Mouse (Mus musculus) midbrain, postnatal 0 days (tissue): ENCODE results near the gene Tcl1b2. TPM values are rescaled to one million over a fixed set of nuclear protein-coding genes. Genes with fewer than 3 reads are reported as not detected.
"Not testable (repeated sequence)": the region's sequence is repeated elsewhere in the genome, so short reads cannot be mapped to it uniquely, and the experiment has no call there.

Experiments
- ATAC-seq: fragments of 200-750 bp; cut with Nextera tagmentation; 2 replicates; pipeline ENCODE4 v1.8.0; 2017; ENCODE audit warnings: moderate number of reproducible peaks, mild to moderate bottlenecking, moderate TSS enrichment, moderate library complexity; ENCODE audit not compliant: low FRiP score
- DNase-seq: peaks from one replicate; pipeline ENCODE4 v3.0.0-alpha.2; 2015; ENCODE audit warnings: low spot score
- H3K27ac ChIP-seq: fragments of 300-500 bp; sonication (generic); 2 replicates; pipeline ENCODE4 v1.5.1; 2014; ENCODE audit warnings: low read depth, mild to moderate bottlenecking, low read length, mixed read lengths
- H3K27me3 ChIP-seq: fragments of 300-500 bp; sonication (generic); 2 replicates; pipeline ENCODE4 v1.6.1; 2014; ENCODE audit warnings: low read length, control low read depth, mixed read lengths; ENCODE audit not compliant: insufficient read depth
- H3K36me3 ChIP-seq: fragments of 300-500 bp; sonication (generic); 2 replicates; pipeline ENCODE4 v1.6.1; 2014; ENCODE audit warnings: low read length, control low read depth, mixed read lengths; ENCODE audit not compliant: insufficient read depth
- H3K4me1 ChIP-seq: fragments of 300-500 bp; sonication (generic); 2 replicates; pipeline ENCODE4 v1.6.1; 2014; ENCODE audit warnings: mild to moderate bottlenecking, control low read depth, antibody characterized with exemption, low read length, mixed read lengths; ENCODE audit not compliant: insufficient read depth
- H3K4me2 ChIP-seq: fragments of 300-500 bp; sonication (generic); 2 replicates; pipeline ENCODE4 v1.6.1; 2014; ENCODE audit warnings: low read depth, mild to moderate bottlenecking, low read length, mixed read lengths; ENCODE audit not compliant: poor library complexity, severe bottlenecking
- H3K4me3 ChIP-seq: fragments of 300-500 bp; sonication (generic); 2 replicates; pipeline ENCODE4 v1.5.1; 2014; ENCODE audit warnings: low read depth, mild to moderate bottlenecking, low read length, moderate library complexity
- H3K9ac ChIP-seq: fragments of 300-500 bp; sonication (generic); replicated peaks from 2 replicates; pipeline ENCODE4 v1.6.1; 2014; ENCODE audit warnings: mild to moderate bottlenecking, low read length, moderate library complexity, mixed read lengths; ENCODE audit not compliant: poor library complexity, severe bottlenecking
- H3K9me3 ChIP-seq: fragments of 300-500 bp; sonication (generic); 2 replicates; pipeline ENCODE4 v1.6.1; 2016; ENCODE audit warnings: low read length, control low read depth
- CTCF ChIP-seq: IDR thresholded peaks from 2 replicates; pipeline ENCODE4 v1.5.1; 2016; ENCODE audit warnings: antibody characterized with exemption, mild to moderate bottlenecking
- WGBS: fragments of 180-500 bp; shearing (Covaris S2); extraction: QIAGEN DNeasy Blood & Tissue Kit; methylation state at CpG from one replicate; pipeline ENCODE4 v1.1.7; 2014; 5-methylcytosine and 5-hydroxymethylcytosine counted together
- polyA plus RNA-seq: library from polyadenylated mRNA; unstranded; fragments of >200 nt; fragmentation: Nextera tagmentation; extraction: Ambion mirVana; gene quantifications from 2 replicates; pipeline ENCODE4 v1.2.1, GENCODE M21; 2015
- total RNA-seq: library from RNA; depleted of rRNA; stranded (reverse); fragments of >200 nt; gene quantifications from 2 replicates; pipeline ENCODE4 v1.2.3, GENCODE M21; 2014

Tcl1b2 gene
- total and polyA plus RNA-seq, 2 experiments from 2014 or later, result not detected

DNA sequence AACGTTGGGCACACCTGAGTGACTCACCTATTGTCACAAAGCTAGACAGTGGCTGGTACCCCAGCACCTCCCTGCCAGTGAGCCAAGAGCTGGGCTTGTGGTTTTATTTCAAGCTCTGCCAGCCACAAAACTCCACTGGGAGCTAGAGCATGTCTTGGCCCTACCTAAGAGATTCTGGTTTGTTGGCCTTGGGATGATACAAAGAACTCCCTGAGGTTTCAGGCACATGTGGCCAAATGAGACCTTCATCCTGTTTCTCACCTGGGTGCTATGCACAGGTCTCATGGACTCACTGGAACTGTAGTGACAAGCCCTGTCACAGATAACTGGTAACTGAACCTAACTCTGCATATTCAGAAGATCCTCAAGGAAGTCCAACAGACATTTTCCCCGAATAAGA is 18.2 kb upstream of the Tcl1b2 start:
- no peaks in the 10 kb centered on the region for H3K9me3 ChIP-seq
- DNase-seq (no peak), ATAC-seq (no peak)
- no peak overlapping the region for H3K9ac ChIP-seq
- no peaks in the 10 kb centered on the region for H3K27me3 ChIP-seq
- no peak overlapping the region for H3K4me2 ChIP-seq
- H3K36me3 ChIP-seq, result no peaks in the 10 kb centered on the region
- no peak overlapping the region for H3K27ac ChIP-seq
- no peaks in the 10 kb centered on the region for H3K4me1 ChIP-seq
- no peak for TF ChIP-seq CTCF
- no peak overlapping the region for H3K4me3 ChIP-seq
- WGBS, result 91% methylated on average over 2 of the region's 2 CpGs

DNA sequence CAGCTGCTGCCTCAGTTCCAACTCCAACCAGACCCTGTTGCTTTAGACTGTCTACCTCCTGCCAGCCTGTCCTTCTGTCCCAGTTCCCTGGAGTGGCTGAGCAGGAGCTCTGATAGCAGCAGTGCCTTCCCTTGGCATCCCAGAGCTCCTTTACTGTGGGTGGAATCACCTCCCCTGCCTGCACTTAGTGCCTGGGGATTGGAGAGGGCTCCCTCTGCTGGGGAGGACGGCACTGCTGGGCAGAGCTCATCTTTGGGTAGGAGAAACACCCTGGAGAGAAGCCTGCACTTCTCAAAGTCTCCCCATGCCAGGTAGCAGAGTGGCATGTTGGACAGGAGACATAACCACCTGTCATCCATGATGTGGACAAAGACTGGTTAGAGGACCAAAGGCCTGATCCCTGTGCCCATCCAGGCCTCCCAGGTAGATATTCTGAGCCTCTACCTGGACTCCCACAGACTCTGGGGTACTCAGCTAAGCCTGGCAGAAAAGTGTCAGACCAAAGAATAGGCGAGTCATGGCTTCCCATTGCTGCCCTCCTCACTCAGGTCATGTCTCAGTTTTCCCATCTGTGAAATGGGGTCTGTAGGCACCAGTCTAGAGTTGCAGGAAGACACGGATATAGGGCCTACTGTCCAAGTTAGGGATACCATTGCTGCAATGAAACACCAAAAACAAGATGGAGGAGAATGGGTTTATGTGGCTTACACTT is 16.2 kb upstream of the Tcl1b2 start:
- ATAC-seq, DNase-seq, H3K27ac ChIP-seq, H3K27me3 ChIP-seq, H3K4me3 ChIP-seq, H3K9me3 ChIP-seq, H3K36me3 ChIP-seq, H3K4me1 ChIP-seq, H3K9ac ChIP-seq, H3K4me2 ChIP-seq: not testable (repeated sequence)
- 59% methylated on average over 3 of the region's 3 CpGs for WGBS

DNA sequence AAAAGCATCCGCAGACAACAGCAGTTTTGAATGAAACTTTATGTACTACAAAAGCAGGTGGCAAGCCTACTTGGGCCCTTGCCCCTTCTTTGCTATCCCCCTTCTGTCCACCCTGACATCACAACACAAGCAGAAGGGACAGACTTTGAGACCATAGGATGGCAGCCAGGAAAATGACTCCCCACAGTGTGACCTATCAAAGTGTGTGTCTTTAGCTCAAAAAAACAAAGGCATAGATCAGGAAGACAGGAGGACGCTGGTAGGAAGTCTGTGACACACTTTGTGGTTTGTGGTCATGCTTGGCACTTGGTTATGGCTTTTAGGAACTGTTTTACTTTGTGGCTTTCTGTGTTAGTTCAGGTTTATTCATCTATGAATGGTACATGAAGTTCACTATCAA is 11.6 kb upstream of the Tcl1b2 start:
- not testable (repeated sequence) for ATAC-seq, H3K36me3 ChIP-seq, H3K27me3 ChIP-seq, H3K27ac ChIP-seq, H3K9ac ChIP-seq, DNase-seq, H3K9me3 ChIP-seq, H3K4me2 ChIP-seq, H3K4me1 ChIP-seq, H3K4me3 ChIP-seq
- 67% methylated on average over 2 of the region's 2 CpGs for WGBS

- not testable (repeated sequence) for DNase-seq, H3K4me3 ChIP-seq, H3K36me3 ChIP-seq, H3K9ac ChIP-seq, H3K4me2 ChIP-seq, ATAC-seq, H3K27ac ChIP-seq, H3K4me1 ChIP-seq, H3K9me3 ChIP-seq, H3K27me3 ChIP-seq
- 83% methylated on average over 4 of the region's 4 CpGs for WGBS
These were observed 11.0 kb upstream of the Tcl1b2 start for GRCm38 (mm10) chr12:105134826-105135225.

DNA sequence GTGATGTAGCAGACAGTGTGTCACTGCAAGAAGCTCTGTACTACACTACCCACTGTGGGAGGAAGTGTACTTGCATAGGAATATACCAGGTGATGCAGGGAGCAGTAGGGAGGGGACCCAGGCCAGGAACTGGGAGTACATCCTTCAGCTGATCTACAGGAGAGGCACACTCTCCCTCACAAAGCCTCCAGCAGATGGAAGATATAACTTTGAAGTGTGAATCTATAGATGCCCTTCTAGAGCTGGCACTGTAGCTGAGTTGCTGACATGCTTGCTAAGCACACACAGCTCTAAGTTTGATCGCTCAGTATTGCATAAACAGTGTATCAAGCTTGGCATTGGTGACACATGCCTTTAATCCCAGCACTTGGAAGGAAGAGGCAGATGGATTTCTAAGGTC is 8.1 kb upstream of the Tcl1b2 start:
- ATAC-seq, H3K4me2 ChIP-seq, H3K4me1 ChIP-seq, H3K4me3 ChIP-seq, H3K9ac ChIP-seq, H3K36me3 ChIP-seq, H3K27me3 ChIP-seq, DNase-seq, H3K9me3 ChIP-seq, H3K27ac ChIP-seq: not testable (repeated sequence)
- WGBS, result 75% methylated on average over 1 of the region's 1 CpGs

DNA sequence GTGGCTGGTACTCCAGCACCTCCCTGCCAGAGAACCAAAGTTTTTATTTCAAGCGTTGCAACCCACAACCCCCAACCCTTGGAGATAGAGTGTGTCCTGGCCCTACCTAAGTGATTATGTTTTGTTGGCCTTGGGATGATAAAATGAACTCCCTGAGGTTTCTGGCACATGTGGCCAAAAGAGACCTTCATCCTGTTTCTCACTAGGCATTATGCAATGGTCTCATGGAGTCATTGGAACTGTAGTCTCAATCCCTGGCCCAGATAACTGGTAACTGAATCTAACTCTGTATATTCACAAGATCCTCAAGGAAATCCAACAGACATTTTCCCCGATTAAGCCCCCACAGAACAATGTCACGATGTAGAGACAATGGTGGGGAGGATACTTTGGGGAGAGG is 2.7 kb upstream of the Tcl1b2 start:
- WGBS, result 95% methylated on average over 3 of the region's 3 CpGs
- Histone ChIP-seq H3K4me2 (no peak overlapping the region), H3K36me3 (no peaks in the 10 kb centered on the region), H3K27me3 (no peaks in the 10 kb centered on the region), H3K4me1 (no peaks in the 10 kb centered on the region), H3K9me3 (no peaks in the 10 kb centered on the region), H3K4me3 (no peak overlapping the region), H3K9ac (no peak overlapping the region), H3K27ac (no peak overlapping the region)
- TF ChIP-seq CTCF, result no peak
- ATAC-seq, result no peak
- DNase-seq, result no peak

GRCm38 (mm10) chr12:105144928-105145327 is 886 bp upstream of the Tcl1b2 start:
- H3K27me3 ChIP-seq, H3K36me3 ChIP-seq, H3K27ac ChIP-seq, H3K4me3 ChIP-seq, DNase-seq, H3K9ac ChIP-seq, H3K4me1 ChIP-seq, ATAC-seq, H3K4me2 ChIP-seq, H3K9me3 ChIP-seq: not testable (repeated sequence)
- WGBS, result 50% methylated on average over 1 of the region's 1 CpGs

GRCm38 (mm10) chr12:105155286-105155685 is 9.5 kb downstream of the Tcl1b2 start:
- DNase-seq, H3K27ac ChIP-seq, H3K27me3 ChIP-seq, ATAC-seq, H3K4me1 ChIP-seq, H3K4me3 ChIP-seq, H3K36me3 ChIP-seq, H3K9me3 ChIP-seq, H3K9ac ChIP-seq, H3K4me2 ChIP-seq: not testable (repeated sequence)
- WGBS, result 80% methylated on average over 4 of the region's 4 CpGs
